Mouse (Mus musculus): ENCODE measurements at regions not wholly inside any gene's neighbourhood (a gene's known extent, or its start where the extent isn't known, plus 50 kb on each side); places are given as distances from the start of the nearest gene placed in this dataset.

GRCm38 (mm10) chr11:50547776-50548175 lies 54.1 kb upstream of the Adamts2 start:
- no peak for DNase-seq

GRCm38 (mm10) chr11:50546456-50547144 lies 55.3 kb upstream of the Adamts2 start:
- peak; percentile 43 to 57 for DNase-seq

GRCm38 (mm10) chr11:50545421-50545820 lies 56.5 kb upstream of the Adamts2 start:
- no peak for DNase-seq

- peak; percentile 62 to 78 for DNase-seq
These were observed 61.7 kb upstream of the Adamts2 start for GRCm38 (mm10) chr11:50540136-50540535.

- no peak for DNase-seq
These were observed 67.6 kb upstream of the Adamts2 start for GRCm38 (mm10) chr11:50534266-50534665.

GRCm38 (mm10) chr11:50527923-50528322 lies 74.0 kb upstream of the Adamts2 start:
- DNase-seq = no peak

GRCm38 (mm10) chr11:50520162-50520561 lies 81.7 kb upstream of the Adamts2 start:
- DNase-seq = no peak

- no peak for DNase-seq
These were observed 77.0 kb upstream of the Rufy1 start for GRCm38 (mm10) chr11:50507882-50508281.

GRCm38 (mm10) chr11:50507498-50507824 lies 76.5 kb upstream of the Rufy1 start:
- no peak for DNase-seq

GRCm38 (mm10) chr11:50506820-50507497 lies 76.0 kb upstream of the Rufy1 start:
- DNase-seq = no peak

GRCm38 (mm10) chr11:50501352-50501751 lies 70.4 kb upstream of the Rufy1 start:
- DNase-seq = no peak

- DNase-seq = no peak
These were observed 62.2 kb upstream of the Rufy1 start for GRCm38 (mm10) chr11:50493123-50493476.

- no peak for DNase-seq
These were observed 61.6 kb upstream of the Rufy1 start for GRCm38 (mm10) chr11:50492399-50493122.

- no peak for DNase-seq
These were observed 52.9 kb upstream of the Rufy1 start for GRCm38 (mm10) chr11:50483821-50484220.

GRCm38 (mm10) chr11:50483116-50483515 lies 52.2 kb upstream of the Rufy1 start:
- DNase-seq = no peak

GRCm38 (mm10) chr11:50482607-50483006 lies 51.7 kb upstream of the Rufy1 start:
- no peak for DNase-seq
